In the genomic region with DNA sequence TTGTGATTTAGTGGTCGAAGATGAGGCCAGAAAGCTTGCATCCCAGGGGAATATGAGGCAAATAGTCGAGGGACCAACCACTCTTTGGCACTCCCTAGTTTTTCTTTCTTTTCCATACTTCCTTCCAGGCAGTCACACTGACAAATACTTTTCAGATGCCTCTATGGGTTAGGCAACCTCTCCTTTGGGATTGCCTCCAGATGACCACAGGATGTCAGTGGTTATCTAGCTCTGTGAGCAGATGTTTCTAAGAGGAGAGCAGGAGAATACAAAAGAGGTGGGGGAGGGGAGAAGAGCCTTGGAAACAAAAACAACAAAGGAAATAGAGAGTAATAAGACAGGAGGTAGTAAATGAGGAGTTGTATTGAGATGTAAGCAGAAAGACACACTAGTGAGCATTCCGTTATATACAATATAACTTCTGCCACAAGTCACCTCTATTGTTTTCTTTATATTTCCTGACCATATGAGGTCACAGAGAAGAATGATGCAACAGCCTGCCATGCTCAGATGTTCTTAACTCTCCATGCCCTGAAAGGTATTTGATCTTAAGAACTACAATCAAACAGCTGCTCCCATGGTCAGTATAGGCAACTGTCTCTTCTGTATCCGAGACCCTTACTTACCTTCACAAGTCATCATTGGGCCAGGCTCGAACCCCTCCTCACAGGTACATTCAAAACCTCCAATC, we compare ENCODE assay signal across 17 mouse cellular contexts.
A peak's percentile ranks its signal among the peaks of the same experiment; 100 is the strongest.
DNase-seq lines count a peak whose midpoint lies in the region; ATAC-seq and TF ChIP-seq lines count a peak whose summit lies in the region.
"Had no signal": no experiment of that assay in that cellular context is flagged by ENCODE, and none has a peak within 500 bp of the region (broad histone marks: within the 10 kb centered on the region; RNA-seq: fewer than 3 reads in every experiment).

No protein-coding gene starts in this region.

- H3K79me2 ChIP-seq in myocyte (ENCODE audit: control insufficient read depth, insufficient read depth) = no peaks in the 10 kb centered on the region

- 0 out of 2 replicates have a peak, but pooled peaks have one; percentile 45 for ATAC-seq in heart, embryonic 12.5 days (ENCODE audit: insufficient number of reproducible peaks, low FRiP score)
- no peak for ATAC-seq in heart, embryonic 11.5 days (replicated peaks; ENCODE audit: insufficient number of reproducible peaks, low FRiP score, low TSS enrichment)
- no peak for ATAC-seq in lung, embryonic 16.5 days (ENCODE audit: low read depth)
- ATAC-seq: forebrain, embryonic 16.5 days had no signal

- H3ac ChIP-seq in myocyte (ENCODE audit: control insufficient read depth, insufficient read length) = no peak overlapping the region

- no peak overlapping the region for H3K4me3 ChIP-seq in heart, embryonic 12.5 days
- H3K4me3 ChIP-seq in heart, embryonic 11.5 days (ENCODE audit: low read depth, low read length) = no peak overlapping the region
- H3K4me3 ChIP-seq in lung, embryonic 16.5 days (ENCODE audit: low read length) = no peak overlapping the region
- H3K4me3 ChIP-seq in myocyte = no peak overlapping the region
- H3K4me3 ChIP-seq: hindbrain, embryonic 15.5 days; limb, embryonic 13.5 days had no signal

- no peak overlapping the region for H3K4me2 ChIP-seq in heart, embryonic 12.5 days
- no peak overlapping the region for H3K4me2 ChIP-seq in heart, embryonic 11.5 days
- H3K4me2 ChIP-seq in lung, embryonic 16.5 days (ENCODE audit: low read depth, low read length) = no peak overlapping the region
- peak overlapping the region; percentile 49 for H3K4me2 ChIP-seq in myocyte (ENCODE audit: low read depth)
- H3K4me2 ChIP-seq: hindbrain, embryonic 15.5 days; limb, embryonic 13.5 days; lung, embryonic 14.5 days had no signal

- no peak overlapping the region for H3K9ac ChIP-seq in heart, embryonic 12.5 days
- H3K9ac ChIP-seq in heart, embryonic 11.5 days (ENCODE audit: low read depth, low read length) = no peak overlapping the region
- H3K9ac ChIP-seq in lung, embryonic 16.5 days (ENCODE audit: low read length) = no peak overlapping the region
- H3K9ac ChIP-seq: hindbrain, embryonic 15.5 days; limb, embryonic 13.5 days; lung, embryonic 14.5 days had no signal

- no peak for TF ChIP-seq POLR2A in myocyte (IDR thresholded peaks at IDR 0.05; ENCODE audit: insufficient read length, low read depth)

- 72% methylated on average over 5 of the region's 5 CpGs for WGBS in heart, embryonic 12.5 days
- 69% methylated on average over 5 of the region's 5 CpGs for WGBS in heart, embryonic 11.5 days (ENCODE audit: insufficient replicate concordance)
- WGBS in lung, embryonic 16.5 days = 68% methylated on average over 5 of the region's 5 CpGs

- DNase-seq in lung, postnatal 25 days (ENCODE audit: low spot score) = no peak
- peak; percentile 72 for DNase-seq in NIH3T3 (ENCODE audit: low read depth)
- no peak for DNase-seq in ovary, postnatal 36 days (ENCODE audit: low spot score)
- DNase-seq: adrenal gland, postnatal 36 days; gastrocnemius, postnatal 10 days; kidney, postnatal 25 days; lung, embryonic 14.5 days; midbrain, embryonic 14.5 days; right cerebral cortex, postnatal 14 days; thymus, adult 2 months had no signal

- H3K27ac ChIP-seq in heart, embryonic 12.5 days (ENCODE audit: poor library complexity, severe bottlenecking) = peak overlapping the region; percentile 57; the same call in 1 of the 2 replicates
- H3K27ac ChIP-seq in heart, embryonic 11.5 days (ENCODE audit: low read depth, low read length) = no peak overlapping the region; the same call in 1 of the 2 replicates
- H3K27ac ChIP-seq in lung, embryonic 16.5 days (ENCODE audit: low read length) = peak overlapping the region; percentile 41
- H3K27ac ChIP-seq: hindbrain, embryonic 15.5 days; limb, embryonic 13.5 days had no signal

- H3K36me3 ChIP-seq in heart, embryonic 12.5 days = peaks cover 54% of the 10 kb centered on the region
- peaks cover 9% of the 10 kb centered on the region; the same call in 1 of the 2 replicates for H3K36me3 ChIP-seq in heart, embryonic 11.5 days (ENCODE audit: control insufficient read depth, insufficient read depth, low read length)
- H3K36me3 ChIP-seq in lung, embryonic 16.5 days (ENCODE audit: control insufficient read depth, insufficient read depth, low read length) = peaks cover 14% of the 10 kb centered on the region; the same call in 1 of the 2 replicates
- peaks cover 38% of the 10 kb centered on the region for H3K36me3 ChIP-seq in myocyte (ENCODE audit: control insufficient read depth, insufficient read depth)

- H3K27me3 ChIP-seq in heart, embryonic 12.5 days (replicated peaks) = no peaks in the 10 kb centered on the region
- no peaks in the 10 kb centered on the region for H3K27me3 ChIP-seq in heart, embryonic 11.5 days (ENCODE audit: control insufficient read depth, insufficient read depth, low read length)
- H3K27me3 ChIP-seq in lung, embryonic 16.5 days (ENCODE audit: control insufficient read depth, insufficient read depth, low read depth, low read length) = no peaks in the 10 kb centered on the region
- H3K27me3 ChIP-seq in myocyte (ENCODE audit: control insufficient read depth, insufficient read depth, insufficient read length) = no peaks in the 10 kb centered on the region
- H3K27me3 ChIP-seq: hindbrain, embryonic 15.5 days; limb, embryonic 13.5 days had no signal

- no peaks in the 10 kb centered on the region for H3K9me3 ChIP-seq in heart, embryonic 12.5 days (replicated peaks)
- no peaks in the 10 kb centered on the region for H3K9me3 ChIP-seq in heart, embryonic 11.5 days (replicated peaks; ENCODE audit: control insufficient read depth, low read length)
- no peaks in the 10 kb centered on the region for H3K9me3 ChIP-seq in lung, embryonic 16.5 days (ENCODE audit: control insufficient read depth, low read length)
- H3K9me3 ChIP-seq: hindbrain, embryonic 15.5 days; limb, embryonic 13.5 days had no signal

- H3K4me1 ChIP-seq in heart, embryonic 12.5 days (replicated peaks) = peaks cover 18% of the 10 kb centered on the region
- H3K4me1 ChIP-seq in heart, embryonic 11.5 days (ENCODE audit: control insufficient read depth, insufficient read depth, low read length) = peaks cover 13% of the 10 kb centered on the region; the same call in 1 of the 2 replicates
- H3K4me1 ChIP-seq in lung, embryonic 16.5 days (replicated peaks; ENCODE audit: control insufficient read depth, insufficient read depth, low read length) = peaks cover 5% of the 10 kb centered on the region
- H3K4me1 ChIP-seq: hindbrain, embryonic 15.5 days; limb, embryonic 13.5 days had no signal

TF ChIP-seq in myocyte, 11 proteins besides CTCF, POLR2A, EP300 and RAD21:
- no peak for TF ChIP-seq REST (IDR thresholded peaks at IDR 0.05; ENCODE audit: insufficient read depth, insufficient read length)
- TF ChIP-seq CEBPB (IDR thresholded peaks at IDR 0.05; ENCODE audit: insufficient read depth, poor library complexity, severe bottlenecking) = peak; percentile 96
- TF ChIP-seq MYOD1 (IDR thresholded peaks at IDR 0.05; ENCODE audit: control insufficient read depth in 1 of 3, insufficient read length in 2 of 3, low read depth in 2 of 3) = peak in 1 of 3 experiments; percentile 11
- no peak for TF ChIP-seq MAX (IDR thresholded peaks at IDR 0.05; ENCODE audit: low read depth)
